Mouse (Mus musculus) liver, postnatal 0 days (tissue): Measurements from ENCODE around the gene Entpd2. TPM values are rescaled to one million over a fixed set of nuclear protein-coding genes. Genes with fewer than 3 reads are reported as not detected.

Experiments
- ATAC-seq: fragments of 200-750 bp; cut with Nextera tagmentation; 2 replicates; pipeline ENCODE4 v1.8.0; 2017; ENCODE audit warnings: mild to moderate bottlenecking, moderate library complexity
- DNase-seq: peaks from one replicate; pipeline ENCODE4 v3.0.0-alpha.2; 2016
- H3K27ac ChIP-seq: fragments of 300-500 bp; sonication (generic); 2 replicates; pipeline ENCODE4 v1.5.1; 2014; ENCODE audit warnings: antibody characterized with exemption, moderate library complexity, mild to moderate bottlenecking, low read depth
- H3K27me3 ChIP-seq: fragments of 300-500 bp; sonication (generic); 2 replicates; pipeline ENCODE4 v1.6.1; 2014; ENCODE audit warnings: low read length, control low read depth, mixed read lengths; ENCODE audit not compliant: insufficient read depth
- H3K36me3 ChIP-seq: fragments of 300-500 bp; sonication (generic); replicated peaks from 2 replicates; pipeline ENCODE4 v1.6.1; 2014; ENCODE audit warnings: mild to moderate bottlenecking, control low read depth, low read length, moderate library complexity, mixed read lengths; ENCODE audit not compliant: insufficient read depth
- H3K4me1 ChIP-seq: fragments of 300-500 bp; sonication (generic); 2 replicates; pipeline ENCODE4 v1.6.1; 2014; ENCODE audit warnings: antibody characterized with exemption, mild to moderate bottlenecking, control low read depth; ENCODE audit not compliant: insufficient read depth
- H3K4me2 ChIP-seq: fragments of 300-500 bp; sonication (generic); 2 replicates; pipeline ENCODE4 v1.6.1; 2014; ENCODE audit warnings: low read depth, mild to moderate bottlenecking, low read length, moderate library complexity, mixed read lengths
- H3K4me3 ChIP-seq: fragments of 300-500 bp; sonication (generic); 2 replicates; pipeline ENCODE4 v1.5.1; 2014; ENCODE audit warnings: low read depth, low read length
- H3K9ac ChIP-seq: fragments of 300-500 bp; sonication (generic); replicated peaks from 2 replicates; pipeline ENCODE4 v1.6.1; 2014; ENCODE audit warnings: mild to moderate bottlenecking, moderate library complexity
- H3K9me3 ChIP-seq: fragments of 300-500 bp; sonication (generic); 2 replicates; pipeline ENCODE4 v1.6.1; 2016; ENCODE audit warnings: mild to moderate bottlenecking, control low read depth, low read length, mixed read lengths
- CTCF ChIP-seq: sonication (generic); IDR thresholded peaks from 2 replicates; pipeline ENCODE4 v1.5.1; 2016; ENCODE audit warnings: antibody characterized with exemption, low read depth
- EP300 ChIP-seq: IDR thresholded peaks from 2 replicates; pipeline ENCODE4 v1.6.1; 2016; ENCODE audit warnings: antibody characterized with exemption, low read depth, mild to moderate bottlenecking
- WGBS: fragments of 180-500 bp; shearing (Covaris S2); extraction: QIAGEN DNeasy Blood & Tissue Kit; methylation state at CpG from one replicate; pipeline ENCODE4 v1.1.7; 2014; ENCODE audit not compliant: insufficient replicate concordance; 5-methylcytosine and 5-hydroxymethylcytosine counted together
- polyA plus RNA-seq: library from polyadenylated mRNA; unstranded; fragments of >200 nt; fragmentation: Nextera tagmentation; extraction: Ambion mirVana; gene quantifications from 2 replicates; pipeline ENCODE4 v1.2.1, GENCODE M21; 2015

Gene Entpd2
- polyA plus RNA-seq, 1 experiment from 2014 or later, result 3.6 TPM

DNA sequence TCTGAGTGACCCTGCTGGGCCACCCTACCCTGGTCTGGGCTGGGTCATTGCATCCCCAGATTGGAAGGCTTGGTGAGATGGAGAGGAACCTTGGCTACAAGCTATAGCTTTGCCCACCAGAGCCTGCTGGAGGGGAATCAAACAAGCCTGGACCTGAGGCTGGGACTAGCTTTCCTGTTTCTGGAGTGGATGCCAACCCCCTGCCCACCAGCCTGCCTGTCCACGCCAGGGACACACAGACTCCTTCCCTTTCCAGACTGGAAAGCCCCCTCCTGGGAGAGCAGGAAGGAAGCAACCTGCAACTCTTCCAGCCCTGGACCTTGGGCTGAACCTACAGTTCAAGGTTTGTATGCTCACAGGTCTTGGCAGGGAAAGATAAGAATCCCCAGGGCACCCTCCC lies 28.0 kb downstream of the Entpd2 start:
- ATAC-seq (no peak), DNase-seq (no peak)
- Histone ChIP-seq H3K9me3 (no peaks in the 10 kb centered on the region), H3K9ac (no peak overlapping the region), H3K36me3 (no peaks in the 10 kb centered on the region), H3K27me3 (peaks cover 3% of the 10 kb centered on the region; the same call in 1 of the 2 replicates), H3K27ac (peak overlapping the region; percentile 39), H3K4me3 (no peak overlapping the region), H3K4me2 (peak overlapping the region; percentile 29; the same call in 1 of the 2 replicates), H3K4me1 (0 out of 2 replicates have a peak, but pooled peaks cover 6% of the 10 kb centered on the region)
- TF ChIP-seq CTCF (no peak), EP300 (no peak)
- WGBS, result 50% methylated on average over 1 of the region's 1 CpGs

DNA sequence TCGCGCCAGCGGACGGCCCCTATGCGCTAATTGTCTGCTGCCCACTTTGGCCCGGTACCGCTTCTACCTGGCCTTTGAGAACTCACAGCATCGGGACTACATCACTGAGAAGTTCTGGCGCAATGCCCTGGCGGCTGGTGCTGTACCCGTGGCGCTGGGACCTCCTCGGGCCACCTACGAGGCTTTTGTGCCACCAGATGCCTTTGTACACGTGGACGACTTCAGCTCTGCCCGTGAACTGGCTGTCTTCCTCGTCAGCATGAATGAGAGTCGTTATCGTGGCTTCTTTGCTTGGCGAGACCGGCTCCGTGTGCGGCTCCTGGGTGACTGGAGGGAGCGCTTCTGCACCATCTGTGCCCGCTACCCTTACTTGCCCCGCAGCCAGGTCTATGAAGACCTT lies 29.8 kb downstream of the Entpd2 start:
- DNase-seq, result no peak
- H3K9me3 ChIP-seq, result no peaks in the 10 kb centered on the region
- no peak for ATAC-seq
- H3K27me3 ChIP-seq, result peaks cover 3% of the 10 kb centered on the region; the same call in 1 of the 2 replicates
- H3K27ac ChIP-seq, result no peak overlapping the region
- H3K36me3 ChIP-seq, result no peaks in the 10 kb centered on the region
- no peak overlapping the region for H3K4me2 ChIP-seq
- no peak overlapping the region for H3K4me3 ChIP-seq
- H3K9ac ChIP-seq, result no peak overlapping the region
- TF ChIP-seq CTCF (no peak), EP300 (no peak)
- 67% methylated on average over 27 of the region's 27 CpGs for WGBS
- peaks cover 12% of the 10 kb centered on the region; the same call in 1 of the 2 replicates for H3K4me1 ChIP-seq

DNA sequence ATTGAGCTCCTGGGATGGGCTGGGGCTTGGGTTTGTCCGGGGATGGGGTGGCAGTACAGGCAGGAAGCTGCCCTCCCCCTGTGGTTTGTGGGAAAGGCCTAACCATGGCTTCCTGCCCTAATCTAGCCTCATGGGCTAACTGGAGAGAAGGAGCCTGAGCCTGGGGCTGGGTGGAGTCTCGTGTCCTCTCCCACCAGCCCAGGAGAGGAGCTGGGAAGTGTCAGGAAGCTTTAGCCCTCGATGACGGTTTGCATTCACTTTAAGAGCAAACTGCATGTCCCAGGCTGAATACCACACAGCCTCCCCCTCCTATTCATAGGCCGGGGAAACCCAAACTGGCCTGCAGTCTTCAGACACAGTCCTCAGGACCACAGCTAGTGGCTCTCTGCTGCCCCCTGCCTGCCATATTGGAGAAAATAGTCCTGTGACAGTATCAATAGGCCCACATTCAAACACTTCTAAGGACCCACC lies 31.1 kb downstream of the Entpd2 start:
- H3K27ac ChIP-seq, result no peak overlapping the region; the same call in 1 of the 2 replicates
- no peak overlapping the region for H3K4me2 ChIP-seq
- no peak overlapping the region for H3K9ac ChIP-seq
- TF ChIP-seq CTCF (peak; percentile 95), EP300 (no peak)
- peaks cover 3% of the 10 kb centered on the region; the same call in 1 of the 2 replicates for H3K27me3 ChIP-seq
- no peaks in the 10 kb centered on the region for H3K36me3 ChIP-seq
- peaks cover 12% of the 10 kb centered on the region; the same call in 1 of the 2 replicates for H3K4me1 ChIP-seq
- ATAC-seq (peak; percentile 11; the same call in 1 of the 2 replicates), DNase-seq (peak; percentile 85)
- H3K4me3 ChIP-seq, result no peak overlapping the region
- H3K9me3 ChIP-seq, result no peaks in the 10 kb centered on the region
- 9% methylated on average over 5 of the region's 5 CpGs for WGBS

- no peak for TF ChIP-seq CTCF
- no peak for TF ChIP-seq EP300
- Histone ChIP-seq H3K4me3 (no peak overlapping the region), H3K4me2 (no peak overlapping the region), H3K36me3 (no peaks in the 10 kb centered on the region), H3K4me1 (peaks cover 12% of the 10 kb centered on the region; the same call in 1 of the 2 replicates), H3K27me3 (peaks cover 3% of the 10 kb centered on the region; the same call in 1 of the 2 replicates), H3K27ac (no peak overlapping the region), H3K9ac (no peak overlapping the region), H3K9me3 (no peaks in the 10 kb centered on the region)
- DNase-seq (no peak), ATAC-seq (no peak)
- WGBS, result 82% methylated on average over 5 of the region's 5 CpGs
Observed at GRCm38 (mm10) chr2:25427256-25427655, 31.6 kb downstream of the Entpd2 start.

DNA sequence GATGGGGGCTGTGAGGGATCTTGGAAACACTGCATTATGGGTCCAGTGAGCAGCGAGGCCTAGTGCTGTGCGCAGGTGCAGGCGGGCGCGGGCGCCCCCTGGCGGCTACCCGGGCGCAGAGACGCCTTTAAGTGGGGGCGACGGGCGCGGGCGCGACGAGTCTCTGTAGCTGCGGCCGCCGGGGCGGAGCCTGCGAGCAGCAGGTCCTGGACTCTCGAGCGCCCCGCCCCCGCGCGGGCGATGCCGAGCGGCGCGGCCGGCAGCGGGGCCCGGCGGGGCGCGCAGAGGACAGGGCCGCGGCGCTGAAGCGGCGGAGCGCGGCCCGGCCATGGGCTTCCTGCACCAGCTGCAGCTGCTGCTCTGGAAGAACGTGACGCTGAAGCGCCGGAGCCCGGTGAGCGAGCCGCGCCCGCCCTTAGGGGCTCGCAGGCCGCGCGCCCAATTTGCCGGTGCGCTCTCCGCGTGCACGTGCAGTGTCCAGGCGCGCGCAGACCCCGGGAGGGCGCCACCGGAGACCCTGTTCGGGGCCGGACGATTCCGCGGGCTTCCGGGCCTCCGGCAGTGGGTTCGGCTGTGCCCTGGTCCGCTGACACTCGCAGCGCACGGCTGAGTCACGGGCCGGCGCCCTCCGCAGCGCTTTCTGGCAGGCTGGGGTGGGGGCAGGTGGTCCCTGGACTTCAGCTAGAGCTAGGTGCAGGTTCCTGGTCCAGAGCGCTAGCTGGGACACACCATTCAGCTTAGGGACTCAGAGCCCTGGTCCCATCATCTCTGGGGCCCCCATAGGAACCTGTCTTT lies 33.0 kb downstream of the Entpd2 start, which contains the start of gene Abca2:
Gene Abca2 (plus strand): TSS at position 262 of the 795 bp plus-strand sequence.
- peaks cover 3% of the 10 kb centered on the region; the same call in 1 of the 2 replicates for H3K27me3 ChIP-seq
- ATAC-seq (peak; percentile 89), DNase-seq (peak; percentile 93)
- no peaks in the 10 kb centered on the region for H3K9me3 ChIP-seq
- H3K4me3 ChIP-seq, result peak within 1 kb of the TSS; percentile 59
- peak within 1 kb of the TSS; percentile 100 for H3K4me2 ChIP-seq
- no peak for TF ChIP-seq EP300
- TF ChIP-seq CTCF, result peak; percentile 94
- no peaks in the 10 kb centered on the region for H3K36me3 ChIP-seq
- peak within 1 kb of the TSS; percentile 68 for H3K9ac ChIP-seq
- H3K27ac ChIP-seq, result no peak within 1 kb of the TSS
- WGBS, result 1% methylated on average over 71 of the region's 89 CpGs
- H3K4me1 ChIP-seq, result peaks cover 9% of the 10 kb centered on the region; the same call in 1 of the 2 replicates

DNA sequence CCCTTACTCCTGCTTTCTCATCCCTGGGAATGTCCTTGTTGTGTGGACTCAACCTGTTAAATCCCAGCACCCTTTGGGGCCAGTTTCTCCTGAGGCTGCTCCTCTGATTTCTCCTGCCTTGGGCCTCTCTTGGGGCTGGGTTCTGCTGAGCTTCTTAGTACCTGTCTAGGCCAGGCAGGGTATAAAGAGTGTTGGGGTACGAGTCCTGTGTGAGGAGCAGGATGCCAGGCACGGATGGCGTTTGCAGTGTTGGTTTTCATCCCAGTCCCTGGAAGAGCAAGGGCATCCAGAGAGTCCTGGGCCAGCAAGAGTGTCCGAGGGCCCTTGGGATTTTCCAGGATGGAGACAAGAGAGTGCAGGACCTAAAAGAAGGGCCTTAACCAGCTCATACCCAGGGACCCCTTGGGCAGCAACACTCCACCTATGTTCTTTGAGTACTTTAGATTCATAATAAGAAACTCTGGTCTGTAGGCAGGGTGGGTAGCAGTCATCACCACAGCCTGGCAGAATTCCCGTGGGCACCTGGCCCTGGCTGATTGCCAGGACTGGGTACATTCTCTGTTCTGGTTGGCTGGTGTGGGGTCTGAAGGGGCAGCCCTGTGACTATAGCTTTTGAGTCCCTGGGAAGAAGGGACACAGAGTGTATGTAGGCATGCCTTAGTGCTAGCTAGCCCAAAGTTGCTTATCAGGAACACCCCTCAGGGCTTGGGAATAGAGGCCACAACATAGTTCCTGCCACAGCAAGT lies 33.9 kb downstream of the Entpd2 start:
- ATAC-seq (no peak), DNase-seq (no peak)
- H3K36me3 ChIP-seq, result no peaks in the 10 kb centered on the region
- no peaks in the 10 kb centered on the region for H3K9me3 ChIP-seq
- TF ChIP-seq EP300 (no peak), CTCF (no peak)
- H3K4me2 ChIP-seq, result peak overlapping the region; percentile 100; the same call in 1 of the 2 replicates
- peaks cover 9% of the 10 kb centered on the region; the same call in 1 of the 2 replicates for H3K4me1 ChIP-seq
- 69% methylated on average over 5 of the region's 5 CpGs for WGBS
- peaks cover 3% of the 10 kb centered on the region; the same call in 1 of the 2 replicates for H3K27me3 ChIP-seq
- H3K27ac ChIP-seq, result no peak overlapping the region
- H3K4me3 ChIP-seq, result no peak overlapping the region
- no peak overlapping the region for H3K9ac ChIP-seq
